Mouse (Mus musculus) kidney, postnatal 25 days (tissue): ENCODE results near the gene Bpifb2.

ENCODE experiments used
- DNase-seq, 2 experiments: peaks; one replicate each; pipeline ENCODE4 v3.0.0; 2021; ENCODE audit warnings: mixed read lengths in 2 of 2

Gene Bpifb2

GRCm38 (mm10) chr2:153933311-153933710 lies 58.5 kb downstream of the Bpifb2 start:
- DNase-seq, result no peak

- no peak for DNase-seq
These were observed 60.5 kb downstream of the Bpifb2 start for GRCm38 (mm10) chr2:153935348-153935747.

- DNase-seq, result no peak
These were observed 63.0 kb downstream of the Bpifb2 start, which contains the start of gene Bpifb4 for GRCm38 (mm10) chr2:153937843-153938242. Gene Bpifb4 (plus strand): TSS chr2:153938212.

- DNase-seq, result peak in 1 of 2 experiments; percentile 46
These were observed 68.7 kb downstream of the Bpifb2 start for GRCm38 (mm10) chr2:153943537-153943936.

- no peak for DNase-seq
These were observed 69.7 kb downstream of the Bpifb2 start for GRCm38 (mm10) chr2:153944567-153944966.
